Mouse (Mus musculus) cerebellum, adult (tissue): ENCODE measurements around the gene Picalm.

Experiments
- ATAC-seq: cut with Nextera tagmentation; 2 replicates; pipeline ENCODE4 v1.9.2; 2017; ENCODE audit warnings: mild to moderate bottlenecking, moderate library complexity, mixed read lengths; ENCODE audit not compliant: insufficient number of reproducible peaks, low FRiP score, low TSS enrichment

The Picalm gene

DNA sequence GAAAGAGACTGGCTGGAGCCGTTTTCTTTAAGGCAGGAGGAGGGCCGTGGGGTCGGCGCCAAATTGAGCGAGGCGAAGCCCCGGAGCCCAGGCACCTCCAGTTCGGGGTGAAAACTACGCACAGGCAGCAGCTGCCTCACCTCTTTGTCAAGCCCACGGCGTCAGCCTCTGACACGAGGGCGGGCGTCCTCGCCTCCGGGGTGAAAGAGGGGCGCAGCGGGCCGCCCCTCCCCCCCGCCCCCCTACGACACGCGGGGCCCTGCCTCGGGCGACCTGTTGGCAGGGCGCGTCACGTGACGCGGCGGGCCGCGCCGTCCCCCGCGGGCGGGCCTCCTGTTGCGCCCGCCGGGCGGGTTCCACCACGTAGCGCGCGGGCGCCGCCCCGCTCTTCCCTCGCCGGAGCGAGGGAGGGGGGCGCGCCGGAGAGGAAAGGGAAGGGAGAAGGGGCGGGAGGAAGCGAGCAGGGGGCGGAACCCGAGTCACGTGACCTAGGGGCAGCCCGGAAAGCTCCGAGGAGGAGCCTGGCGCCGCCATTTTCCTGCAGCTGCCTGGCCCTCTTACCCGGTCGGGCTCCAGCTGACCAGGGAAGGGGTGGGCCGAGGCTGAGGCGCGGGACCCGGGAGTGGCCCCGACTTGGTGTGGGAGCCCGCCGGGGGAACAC lies at the start of gene Picalm:
Picalm (plus strand) TSS at position 482 of the 661 bp plus-strand sequence.
- ATAC-seq, result peak; percentile 90

DNA sequence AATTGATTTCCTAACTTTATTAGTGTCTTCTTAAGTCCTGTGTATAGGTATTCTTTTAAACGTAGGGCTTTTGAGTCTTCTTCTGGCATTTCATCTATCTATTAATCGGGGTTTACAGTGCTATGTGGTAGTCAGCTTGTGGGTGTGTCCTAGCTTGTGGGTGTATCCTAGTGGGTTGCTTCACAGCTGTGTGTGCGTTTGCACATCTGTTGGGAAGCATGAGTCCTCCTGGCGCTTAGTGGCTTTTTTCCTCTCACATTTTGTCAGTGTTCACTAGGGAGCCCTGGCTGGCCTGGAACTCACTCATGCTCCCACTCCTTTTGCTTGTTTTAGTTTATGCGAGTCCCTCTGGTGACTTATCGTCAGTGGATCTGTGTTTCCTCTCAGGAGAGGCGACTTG lies 46.2 kb upstream of the Picalm start:
- no peak for ATAC-seq

- ATAC-seq, result no peak
Observed at GRCm38 (mm10) chr7:90084531-90084930, 45.5 kb upstream of the Picalm start.

GRCm38 (mm10) chr7:90085713-90086112 lies 44.3 kb upstream of the Picalm start:
- no peak for ATAC-seq

DNA sequence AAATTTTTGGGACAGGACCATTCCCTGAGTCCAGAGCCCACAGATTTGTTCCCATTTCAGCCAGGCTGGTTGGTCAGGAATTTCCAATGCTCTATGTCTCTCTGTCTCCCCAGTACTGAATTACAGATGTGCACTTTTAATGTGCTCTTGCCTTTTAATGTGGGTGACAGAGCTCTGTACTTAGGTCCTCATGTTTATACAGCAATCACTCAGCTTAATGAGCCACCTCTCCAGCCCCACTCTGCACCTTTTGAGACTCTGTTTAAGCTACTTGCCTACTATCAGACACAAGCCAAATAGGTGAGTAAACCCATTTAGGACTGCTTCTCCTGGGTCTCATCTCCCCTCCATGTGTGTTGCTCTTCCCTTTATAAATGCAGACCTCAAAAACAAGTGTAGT lies 43.2 kb upstream of the Picalm start:
- no peak for ATAC-seq

DNA sequence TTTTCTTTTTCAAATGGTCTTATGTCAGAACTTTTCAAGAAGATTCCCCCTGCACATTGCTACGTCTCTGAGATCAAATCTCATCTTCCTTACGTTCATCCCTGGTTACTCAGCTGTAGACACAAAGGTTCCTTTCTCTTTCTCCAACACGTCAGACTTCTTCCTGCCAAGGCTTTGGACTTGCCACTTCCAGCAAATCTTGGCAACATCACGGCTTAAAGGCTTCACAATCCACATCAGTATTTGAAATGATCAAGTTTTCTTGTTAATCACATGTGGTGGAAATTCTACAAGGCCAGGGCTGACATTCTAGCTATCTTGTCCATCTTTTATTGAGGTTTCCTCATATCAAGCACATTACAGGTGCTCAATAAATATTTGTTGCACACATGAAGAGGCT lies 39.0 kb upstream of the Picalm start:
- ATAC-seq, result no peak

- no peak for ATAC-seq
Observed at GRCm38 (mm10) chr7:90091756-90092155, 38.3 kb upstream of the Picalm start.

GRCm38 (mm10) chr7:90092452-90093450 lies 37.3 kb upstream of the Picalm start:
- no peak for ATAC-seq

- ATAC-seq, result no peak
Observed at GRCm38 (mm10) chr7:90095097-90095496, 34.9 kb upstream of the Picalm start.

DNA sequence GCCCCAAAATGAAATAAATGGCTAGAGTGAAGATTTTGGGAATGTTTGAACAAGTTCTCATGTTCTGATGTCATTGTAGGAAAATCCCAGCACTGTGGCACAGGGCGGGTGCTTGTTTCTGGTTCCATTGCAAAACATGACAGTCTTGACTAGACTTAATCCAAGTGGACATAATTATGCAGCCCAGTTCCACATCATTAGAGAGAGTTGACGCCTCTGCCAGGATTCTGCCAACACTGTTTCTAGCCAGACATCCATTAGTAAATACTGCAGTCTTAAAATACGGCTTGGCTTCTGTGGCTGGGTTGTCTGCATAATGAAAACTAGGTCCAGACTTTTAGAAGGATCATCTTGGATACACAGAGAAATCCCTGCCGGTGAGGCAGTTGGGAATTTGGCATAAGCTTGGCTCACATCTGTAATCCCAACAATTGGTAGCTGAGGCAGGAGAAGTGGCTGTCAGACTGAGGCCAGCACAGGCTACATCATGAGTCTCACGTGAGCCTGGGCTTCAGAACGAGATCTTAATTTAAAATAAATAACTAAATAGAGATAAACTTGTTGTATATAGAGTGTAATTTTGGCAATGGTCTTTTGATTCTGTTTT lies 34.1 kb upstream of the Picalm start:
- no peak for ATAC-seq

DNA sequence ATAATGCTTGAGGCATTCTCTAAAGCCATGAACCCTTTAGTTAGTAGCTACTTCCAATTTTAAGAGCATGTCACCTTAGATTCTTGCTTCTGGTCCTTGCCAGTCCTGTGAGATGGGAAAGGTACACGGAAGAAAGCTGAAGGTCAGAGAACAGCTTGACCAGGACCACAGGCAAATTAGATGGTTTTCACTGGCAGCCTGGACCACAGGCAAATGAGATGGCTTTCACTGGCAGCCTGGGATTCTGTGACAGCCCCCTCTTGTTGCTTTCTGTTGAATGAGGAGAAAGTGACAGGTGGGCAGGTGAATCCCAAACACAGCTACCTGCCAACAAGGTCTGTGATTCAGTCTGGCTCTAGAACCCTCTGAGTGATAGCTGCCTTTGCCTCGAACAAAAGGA lies 33.4 kb upstream of the Picalm start:
- ATAC-seq, result no peak

DNA sequence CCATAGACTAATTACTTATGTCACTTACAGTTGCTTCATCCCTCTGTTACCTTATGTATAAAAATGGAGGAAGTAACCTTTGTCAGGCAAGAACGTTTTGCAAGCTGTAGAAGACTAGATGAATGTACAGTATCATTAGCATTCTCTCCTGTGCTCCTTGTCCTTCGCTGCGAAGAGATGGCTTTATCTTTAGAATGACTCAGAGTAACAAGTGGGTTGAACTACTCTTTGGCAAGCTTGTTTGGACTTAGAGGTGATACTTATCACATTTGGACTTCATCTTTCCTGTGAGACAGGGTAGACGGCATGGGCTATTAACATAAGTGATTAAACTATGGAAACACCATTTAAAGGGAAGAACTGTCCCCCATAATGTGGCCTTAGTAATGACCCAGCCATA lies 31.8 kb upstream of the Picalm start:
- ATAC-seq, result no peak

DNA sequence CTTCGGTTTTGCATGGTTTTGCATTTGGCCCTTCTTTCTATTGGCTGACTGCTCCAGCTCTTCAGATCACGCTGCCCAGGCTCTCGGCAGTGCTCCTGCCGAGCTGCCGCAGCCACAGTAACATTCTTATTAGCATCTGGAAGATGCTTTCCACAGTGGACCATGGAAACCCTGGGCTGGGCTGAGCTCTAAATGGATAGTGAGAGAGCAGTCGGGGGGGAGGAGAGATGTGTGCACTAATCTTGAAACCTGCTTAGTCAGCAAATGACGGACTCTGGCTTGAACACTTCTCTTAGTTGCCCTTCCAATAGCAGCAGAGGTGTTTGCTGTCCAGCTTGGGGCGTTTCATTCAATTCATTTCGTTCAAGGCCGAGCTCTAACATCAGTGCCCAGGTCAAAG lies 30.8 kb upstream of the Picalm start:
- peak; percentile 26; the same call in 1 of the 2 replicates for ATAC-seq

- no peak for ATAC-seq
Observed at GRCm38 (mm10) chr7:90100614-90101160, 29.3 kb upstream of the Picalm start.

- ATAC-seq, result no peak
Observed at GRCm38 (mm10) chr7:90116100-90116499, 13.9 kb upstream of the Picalm start.

- ATAC-seq, result peak; percentile 45; the same call in 1 of the 2 replicates
Observed at GRCm38 (mm10) chr7:90120106-90120505, 9.9 kb upstream of the Picalm start.

- ATAC-seq, result no peak
Observed at GRCm38 (mm10) chr7:90124991-90125390, 5.0 kb upstream of the Picalm start.

DNA sequence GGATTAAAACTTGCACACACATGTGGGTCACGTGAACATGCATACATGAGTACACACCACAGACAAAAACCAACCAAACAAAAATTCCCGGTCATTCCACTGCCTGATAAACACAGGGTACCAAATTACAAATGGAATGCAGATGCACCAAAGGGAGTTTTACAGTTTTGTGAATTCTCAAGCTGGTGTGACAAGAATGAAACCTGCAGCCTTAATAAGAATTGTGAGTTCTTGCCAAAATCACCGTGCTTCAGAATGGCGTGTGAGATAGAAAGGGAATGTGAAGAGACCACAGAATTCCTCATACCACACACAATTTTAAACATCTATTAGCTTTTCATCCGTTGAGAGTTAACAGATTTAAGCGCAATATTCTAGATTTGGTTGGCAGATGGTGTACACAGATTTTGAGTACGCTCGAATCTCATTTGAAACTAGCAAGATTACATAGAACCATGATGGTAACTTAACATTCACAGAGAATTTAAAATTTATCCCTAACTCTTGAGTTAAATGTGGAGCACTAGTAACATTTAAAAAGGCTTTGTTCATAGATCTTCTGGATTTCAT lies 1.3 kb upstream of the Picalm start:
- no peak for ATAC-seq

DNA sequence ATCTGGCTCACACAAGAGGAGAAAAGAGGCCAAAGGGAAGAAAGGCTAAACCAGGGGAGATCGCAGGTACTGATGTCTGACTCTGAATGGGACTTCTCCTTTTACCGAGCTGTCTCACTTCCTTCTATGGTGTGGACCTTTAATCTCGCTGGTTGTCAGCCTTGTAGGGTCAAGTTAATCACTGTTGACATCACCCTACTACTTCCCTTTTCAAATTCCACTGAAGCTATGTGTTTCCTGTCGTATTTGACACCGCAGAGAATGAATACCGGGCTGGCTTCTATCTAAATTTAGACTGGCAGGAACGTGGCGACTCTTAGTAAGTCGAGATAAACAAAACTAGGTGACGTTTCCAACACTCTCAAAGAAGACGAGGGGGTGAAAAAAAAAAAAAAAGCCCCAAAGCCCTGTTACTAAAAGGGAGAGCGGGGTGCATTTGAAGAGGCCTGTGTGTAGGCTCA lies 712 bp upstream of the Picalm start:
- peak; percentile 17 for ATAC-seq
